In the genomic region with DNA sequence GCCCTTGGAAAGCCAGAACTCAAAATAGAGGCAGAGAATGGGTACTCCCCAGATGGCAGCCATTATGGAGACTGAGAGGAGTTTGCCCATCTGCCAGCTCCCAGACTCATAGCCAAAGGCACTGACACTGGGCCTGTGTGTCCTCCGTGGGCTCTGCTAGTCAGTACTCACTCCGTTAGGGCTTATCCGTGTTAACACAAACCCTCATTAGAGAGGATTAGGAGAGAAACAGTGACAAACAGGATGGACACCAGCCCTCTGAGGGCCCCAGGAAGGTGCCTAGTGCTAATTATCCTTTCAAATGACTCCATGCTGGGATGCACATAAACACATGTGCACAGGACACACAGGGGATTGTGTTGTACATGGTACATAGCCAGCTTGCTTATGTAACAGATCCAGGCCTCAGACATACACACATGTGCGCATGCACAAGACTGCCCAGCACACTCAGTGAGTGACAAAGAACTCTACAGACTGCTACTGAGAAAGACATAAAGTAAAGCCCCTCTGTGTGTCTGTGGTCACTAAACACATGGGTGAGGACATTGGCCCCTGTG, we compare ENCODE assay signal across 24 mouse cellular contexts.
A peak's percentile ranks its signal among the peaks of the same experiment; 100 is the strongest.
DNase-seq lines count a peak whose midpoint lies in the region; ATAC-seq lines count a peak whose summit lies in the region.
"Had no signal": no experiment of that assay in that cellular context is flagged by ENCODE, and none has a peak within 500 bp of the region (broad histone marks: within the 10 kb centered on the region; RNA-seq: fewer than 3 reads in every experiment).

No protein-coding gene starts in this region.

- no peak for ATAC-seq in forebrain, embryonic 16.5 days
- ATAC-seq in midbrain, embryonic 16.5 days = no peak
- ATAC-seq in midbrain, embryonic 13.5 days = peak; percentile 79
- ATAC-seq: CD4-positive, CD25-positive, alpha-beta regulatory T cell, adult 4 months; forebrain, postnatal 0 days; hindbrain, embryonic 16.5 days had no signal

- DNase-seq in forebrain, embryonic 10.5 days (ENCODE audit: extremely low spot score, low spot score) = no peak
- DNase-seq in midbrain, embryonic 10.5 days (ENCODE audit: low spot score) = no peak
- peak; percentile 87 for DNase-seq in retina, postnatal 1 day
- no peak for DNase-seq in right cerebral cortex, adult 18-20 months
- DNase-seq in frontal cortex, postnatal 25 days (ENCODE audit: low spot score in 2 of 2) = no peak
- DNase-seq: adrenal gland, adult 8-10 months; adrenal gland, postnatal 36 days; B cell, adult 2 months; cerebellum, adult 11 months; cerebellum, adult 8-10 months; cerebellum, postnatal 14 days; forebrain, postnatal 0 days; gastrocnemius, adult 2 months; gastrocnemius, postnatal 25 days; heart, postnatal 4 days had no signal

- no peak overlapping the region for H3K4me2 ChIP-seq in forebrain, embryonic 16.5 days (ENCODE audit: low read length)
- no peak overlapping the region for H3K4me2 ChIP-seq in midbrain, embryonic 16.5 days (ENCODE audit: low read length)
- no peak overlapping the region for H3K4me2 ChIP-seq in midbrain, embryonic 13.5 days (replicated peaks)
- H3K4me2 ChIP-seq: embryonic facial prominence, embryonic 12.5 days; heart, embryonic 13.5 days; hindbrain, embryonic 12.5 days had no signal

- H3K27me3 ChIP-seq in forebrain, embryonic 10.5 days (ENCODE audit: poor library complexity, severe bottlenecking) = peaks cover 7% of the 10 kb centered on the region; the same call in 1 of the 2 replicates
- H3K27me3 ChIP-seq in forebrain, embryonic 16.5 days (replicated peaks; ENCODE audit: control insufficient read depth, insufficient read depth, low read length) = no peaks in the 10 kb centered on the region
- no peaks in the 10 kb centered on the region for H3K27me3 ChIP-seq in midbrain, embryonic 10.5 days (ENCODE audit: low read depth, poor library complexity, severe bottlenecking)
- no peaks in the 10 kb centered on the region for H3K27me3 ChIP-seq in midbrain, embryonic 16.5 days (ENCODE audit: control insufficient read depth, insufficient read depth, low read depth, low read length)
- 0 out of 2 replicates have a peak, but pooled peaks cover 6% of the 10 kb centered on the region for H3K27me3 ChIP-seq in midbrain, embryonic 13.5 days
- H3K27me3 ChIP-seq: heart, embryonic 13.5 days; hindbrain, embryonic 12.5 days had no signal

- 0 out of 2 replicates have a peak overlapping the region, but pooled peaks have one; percentile 11 for H3K27ac ChIP-seq in forebrain, embryonic 10.5 days
- H3K27ac ChIP-seq in forebrain, embryonic 16.5 days (ENCODE audit: low read length) = no peak overlapping the region
- 0 out of 2 replicates have a peak overlapping the region, but pooled peaks have one; percentile 23 for H3K27ac ChIP-seq in midbrain, embryonic 10.5 days (replicated peaks)
- H3K27ac ChIP-seq in midbrain, embryonic 16.5 days (ENCODE audit: low read length) = no peak overlapping the region
- H3K27ac ChIP-seq in midbrain, embryonic 13.5 days = no peak overlapping the region
- H3K27ac ChIP-seq: embryonic facial prominence, embryonic 12.5 days; gastrocnemius, adult 2 months; heart, embryonic 13.5 days; hindbrain, embryonic 12.5 days had no signal

- no peaks in the 10 kb centered on the region for H3K9me3 ChIP-seq in forebrain, embryonic 10.5 days
- H3K9me3 ChIP-seq in forebrain, embryonic 16.5 days (ENCODE audit: control insufficient read depth, low read length) = no peaks in the 10 kb centered on the region
- H3K9me3 ChIP-seq in midbrain, embryonic 10.5 days (replicated peaks) = no peaks in the 10 kb centered on the region
- H3K9me3 ChIP-seq in midbrain, embryonic 16.5 days (replicated peaks; ENCODE audit: control insufficient read depth, low read length, poor library complexity, severe bottlenecking) = no peaks in the 10 kb centered on the region
- H3K9me3 ChIP-seq in midbrain, embryonic 13.5 days = no peaks in the 10 kb centered on the region
- H3K9me3 ChIP-seq: embryonic facial prominence, embryonic 12.5 days; heart, embryonic 13.5 days; hindbrain, embryonic 12.5 days had no signal

- no peaks in the 10 kb centered on the region for H3K36me3 ChIP-seq in forebrain, embryonic 10.5 days (replicated peaks)
- no peaks in the 10 kb centered on the region for H3K36me3 ChIP-seq in forebrain, embryonic 16.5 days (ENCODE audit: control insufficient read depth, insufficient read depth)
- no peaks in the 10 kb centered on the region for H3K36me3 ChIP-seq in midbrain, embryonic 10.5 days
- H3K36me3 ChIP-seq in midbrain, embryonic 16.5 days (ENCODE audit: control insufficient read depth, insufficient read depth, low read length) = no peaks in the 10 kb centered on the region
- no peaks in the 10 kb centered on the region for H3K36me3 ChIP-seq in midbrain, embryonic 13.5 days
- H3K36me3 ChIP-seq: embryonic facial prominence, embryonic 12.5 days; G1E; heart, embryonic 13.5 days; hindbrain, embryonic 12.5 days had no signal

- peaks cover 7% of the 10 kb centered on the region for H3K4me1 ChIP-seq in forebrain, embryonic 10.5 days
- no peaks in the 10 kb centered on the region for H3K4me1 ChIP-seq in forebrain, embryonic 16.5 days (replicated peaks; ENCODE audit: control insufficient read depth, insufficient read depth, low read length)
- H3K4me1 ChIP-seq in midbrain, embryonic 10.5 days = peaks cover 2% of the 10 kb centered on the region; the same call in 1 of the 2 replicates
- H3K4me1 ChIP-seq in midbrain, embryonic 16.5 days (ENCODE audit: control insufficient read depth, insufficient read depth, low read length) = peaks cover 3% of the 10 kb centered on the region
- peaks cover 7% of the 10 kb centered on the region; the same call in 1 of the 2 replicates for H3K4me1 ChIP-seq in midbrain, embryonic 13.5 days (replicated peaks)
- H3K4me1 ChIP-seq: embryonic facial prominence, embryonic 12.5 days; heart, embryonic 13.5 days; hindbrain, embryonic 12.5 days had no signal

- H3K9ac ChIP-seq in forebrain, embryonic 16.5 days (replicated peaks; ENCODE audit: low read depth, low read length) = no peak overlapping the region
- H3K9ac ChIP-seq in midbrain, embryonic 16.5 days (ENCODE audit: low read depth, low read length) = no peak overlapping the region
- no peak overlapping the region for H3K9ac ChIP-seq in midbrain, embryonic 13.5 days (replicated peaks)
- H3K9ac ChIP-seq: embryonic facial prominence, embryonic 12.5 days; forebrain, postnatal 0 days; heart, embryonic 13.5 days; hindbrain, embryonic 12.5 days had no signal

- 41% methylated on average over 4 of the region's 4 CpGs for WGBS in forebrain, embryonic 10.5 days
- 24% methylated on average over 4 of the region's 4 CpGs for WGBS in forebrain, embryonic 16.5 days
- WGBS in midbrain, embryonic 10.5 days = 61% methylated on average over 4 of the region's 4 CpGs
- 46% methylated on average over 4 of the region's 4 CpGs for WGBS in midbrain, embryonic 16.5 days
- WGBS in midbrain, embryonic 13.5 days = 32% methylated on average over 4 of the region's 4 CpGs

- no peak overlapping the region for H3K4me3 ChIP-seq in forebrain, embryonic 10.5 days
- H3K4me3 ChIP-seq in forebrain, embryonic 16.5 days (replicated peaks; ENCODE audit: low read length) = no peak overlapping the region
- no peak overlapping the region for H3K4me3 ChIP-seq in midbrain, embryonic 10.5 days
- H3K4me3 ChIP-seq in midbrain, embryonic 16.5 days (ENCODE audit: low read depth, low read length) = no peak overlapping the region
- H3K4me3 ChIP-seq in midbrain, embryonic 13.5 days (replicated peaks) = no peak overlapping the region
- H3K4me3 ChIP-seq: embryonic facial prominence, embryonic 12.5 days; gastrocnemius, adult 2 months; heart, embryonic 13.5 days; hindbrain, embryonic 12.5 days had no signal

Comparison
In these comparisons a context has a peak if more than half of its experiments do, and no peak if none do; other contexts are left out.
1. H3K27ac ChIP-seq: peak in forebrain, embryonic 10.5 days (single experiment) and midbrain, embryonic 10.5 days (single experiment); none in forebrain, embryonic 16.5 days (single experiment), midbrain, embryonic 16.5 days (single experiment) and midbrain, embryonic 13.5 days (single experiment).